ENCODE assay signal across 8 mouse cellular contexts in genomic region chr14:40966392-40966861, GRCm38 (mm10). TPM values are rescaled to one million over a fixed set of nuclear protein-coding genes. Genes with fewer than 3 reads are reported as not detected.
A peak's percentile ranks its signal among the peaks of the same experiment; 100 is the strongest.
DNase-seq lines count a peak whose midpoint lies in the region; ATAC-seq and TF ChIP-seq lines count a peak whose summit lies in the region.

Tspan14 (minus strand) TSS chr14:40966807.

- peak within 1 kb of the TSS; percentile 85 for H3K4me2 ChIP-seq in intestine, embryonic 14.5 days (ENCODE audit: low read length)

- peak; percentile 70 for ATAC-seq in intestine, embryonic 14.5 days (replicated peaks; ENCODE audit: low FRiP score, low TSS enrichment, low read depth)
- ATAC-seq in megakaryocyte progenitor cell, adult 5-6 weeks (replicated peaks; ENCODE audit: poor library complexity) = no peak

- no peak for TF ChIP-seq CTCF in gastrocnemius, adult 2 months (IDR thresholded peaks at IDR 0.05)

- H3K27me3 ChIP-seq in intestine, embryonic 14.5 days (replicated peaks; ENCODE audit: control insufficient read depth, insufficient read depth, low read length) = no peaks in the 10 kb centered on the region

- H3K9ac ChIP-seq in intestine, embryonic 14.5 days (ENCODE audit: low read length) = peak within 1 kb of the TSS; percentile 92

- H3K36me3 ChIP-seq in intestine, embryonic 14.5 days (ENCODE audit: control insufficient read depth, insufficient read depth, low read length) = no peaks in the 10 kb centered on the region

- peak within 1 kb of the TSS; percentile 98 for H3K27ac ChIP-seq in gastrocnemius, adult 2 months
- peak within 1 kb of the TSS; percentile 90 for H3K27ac ChIP-seq in intestine, embryonic 14.5 days (ENCODE audit: low read depth)

- peaks cover 25% of the 10 kb centered on the region for H3K4me1 ChIP-seq in intestine, embryonic 14.5 days (replicated peaks; ENCODE audit: control insufficient read depth, insufficient read depth, low read length)

- under 1% methylated on average over 52 of the region's 54 CpGs for WGBS in intestine, embryonic 14.5 days

- H3K4me3 ChIP-seq in gastrocnemius, adult 2 months = peak within 1 kb of the TSS; percentile 99
- H3K4me3 ChIP-seq in intestine, embryonic 14.5 days (ENCODE audit: low read depth, low read length) = peak within 1 kb of the TSS; percentile 78

- intact Hi-C loops in gastrocnemius, adult 2 months (cut with DNase I) = no loop called here

- no peak for DNase-seq in left cerebral cortex, adult 18-20 months (ENCODE audit: low spot score in 2 of 2)
- DNase-seq in left cerebral cortex, adult 9 months (ENCODE audit: low spot score in 2 of 2) = no peak
- no peak for DNase-seq in adrenal gland, postnatal 10 days
- no peak for DNase-seq in gastrocnemius, adult 2 months
- DNase-seq in intestine, embryonic 14.5 days (ENCODE audit: low spot score) = no peak
- DNase-seq in thymus, postnatal 4 days = peak; percentile 84
- DNase-seq in kidney, postnatal 25 days = no peak

- no peaks in the 10 kb centered on the region for H3K9me3 ChIP-seq in intestine, embryonic 14.5 days (ENCODE audit: control insufficient read depth, low read length)

RNA-seq across cellular contexts. Expression of gene Tspan14, which starts in this region (rescaled TPM):
- 10 to 100 TPM; 41.8 to 45.3 TPM for total RNA-seq in left cerebral cortex, adult 18-20 months (2021)
- total RNA-seq in adrenal gland, postnatal 10 days (2021) = 10 to 100 TPM; 50.0 to 53.8 TPM
- 10 to 100 TPM; 11.0 to 16.8 TPM for total RNA-seq in gastrocnemius, adult 2 months (2021)
- polyA plus RNA-seq in intestine, embryonic 14.5 days (2014; fragmentation: Nextera tagmentation; extraction: Ambion mirVana) = 71.4 and 76.1 TPM in 2 replicates
- total RNA-seq in megakaryocyte progenitor cell, adult 5-6 weeks (2015) = 30.7 and 36.6 TPM in 2 replicates
- total RNA-seq in megakaryocyte progenitor cell, adult 5-6 weeks (2017) = 35.6 and 42.0 TPM in 2 replicates
